Mouse (Mus musculus): Measurements from ENCODE around the gene Iars2. TPM values are rescaled to one million over a fixed set of nuclear protein-coding genes. Genes with fewer than 3 reads are reported as not detected.

Gene Iars2
- polyA plus RNA-seq, 1 experiment from 2014 or later: 20.2 TPM

DNA sequence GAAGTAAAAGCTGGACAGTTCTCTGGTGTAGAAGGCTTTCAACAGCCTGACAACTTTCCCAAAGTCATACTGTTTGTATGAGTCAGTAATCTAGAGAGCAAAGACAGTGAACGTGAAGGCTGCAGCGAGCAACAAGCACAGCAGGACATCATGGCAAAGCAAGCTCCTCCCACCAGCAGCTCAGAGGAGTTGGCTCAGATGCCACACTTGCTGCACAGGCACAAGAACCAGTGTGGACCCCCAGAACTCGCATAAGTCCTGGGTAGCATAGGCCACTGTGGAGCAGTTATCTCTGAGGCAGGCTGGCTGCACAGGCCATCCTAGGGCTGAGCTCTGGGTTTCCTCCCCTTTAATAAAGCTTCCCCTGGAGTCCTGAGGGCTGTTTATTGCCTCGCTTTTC, 37.9 kb downstream of the Iars2 start:
- Histone ChIP-seq H3K4me1 (no peaks in the 10 kb centered on the region), H3K4me3 (no peak overlapping the region), H3K9me3 (no peaks in the 10 kb centered on the region), H3K36me3 (replicated peaks) (peaks cover 36% of the 10 kb centered on the region), H3K27me3 (replicated peaks) (no peaks in the 10 kb centered on the region), H3K9ac (no peak overlapping the region), H3K27ac (no peak overlapping the region), H3K4me2 (no peak overlapping the region)
- WGBS: 77% methylated on average over 4 of the region's 4 CpGs
- ATAC-seq (replicated peaks): no peak

DNA sequence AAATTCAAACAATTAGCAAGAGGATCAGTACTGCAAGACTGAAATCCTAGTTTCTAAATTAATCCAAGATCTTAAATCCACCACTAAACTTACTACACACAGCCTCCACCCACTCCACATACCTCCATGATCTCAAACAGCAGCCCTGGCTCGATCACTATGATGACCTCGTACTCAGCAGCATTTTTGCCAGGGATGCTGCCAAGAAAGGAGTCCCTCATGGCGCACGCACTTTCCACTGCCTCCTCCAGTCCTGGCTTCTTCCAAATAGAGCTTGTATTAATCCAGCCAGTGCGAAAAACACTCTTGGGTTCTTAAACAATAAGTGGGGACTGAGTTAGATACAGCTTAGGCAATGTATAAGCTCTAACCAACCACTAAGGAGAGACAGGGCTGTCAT, 40.0 kb downstream of the Iars2 start:
- Histone ChIP-seq H3K4me3 (no peak overlapping the region), H3K27ac (no peak overlapping the region), H3K4me1 (0 out of 2 replicates have a peak, but pooled peaks cover 3% of the 10 kb centered on the region), H3K9ac (no peak overlapping the region), H3K9me3 (no peaks in the 10 kb centered on the region), H3K27me3 (replicated peaks) (no peaks in the 10 kb centered on the region), H3K4me2 (no peak overlapping the region), H3K36me3 (replicated peaks) (peaks cover 40% of the 10 kb centered on the region)
- 90% methylated on average over 5 of the region's 5 CpGs for WGBS
- ATAC-seq (replicated peaks): no peak

DNA sequence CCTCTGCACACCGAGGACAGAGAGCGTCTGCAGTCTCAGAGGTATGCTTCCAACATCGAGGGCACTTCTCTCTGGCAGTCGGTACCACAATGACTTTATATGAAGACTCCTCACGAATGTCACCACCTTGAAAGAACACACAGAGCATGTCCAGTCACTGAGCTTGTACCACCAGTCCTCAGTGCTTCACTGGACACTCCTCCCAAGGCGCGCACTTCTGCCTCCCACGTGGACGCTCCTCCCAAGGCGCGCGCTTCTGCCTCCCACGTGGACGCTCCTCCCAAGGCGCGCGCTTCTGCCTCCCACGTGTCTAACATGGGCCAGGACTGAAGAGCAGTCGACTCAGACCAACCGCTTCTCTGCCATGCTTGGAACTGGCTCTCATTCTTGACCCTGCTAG, 42.1 kb downstream of the Iars2 start:
- 93% methylated on average over 20 of the region's 20 CpGs for WGBS

DNA sequence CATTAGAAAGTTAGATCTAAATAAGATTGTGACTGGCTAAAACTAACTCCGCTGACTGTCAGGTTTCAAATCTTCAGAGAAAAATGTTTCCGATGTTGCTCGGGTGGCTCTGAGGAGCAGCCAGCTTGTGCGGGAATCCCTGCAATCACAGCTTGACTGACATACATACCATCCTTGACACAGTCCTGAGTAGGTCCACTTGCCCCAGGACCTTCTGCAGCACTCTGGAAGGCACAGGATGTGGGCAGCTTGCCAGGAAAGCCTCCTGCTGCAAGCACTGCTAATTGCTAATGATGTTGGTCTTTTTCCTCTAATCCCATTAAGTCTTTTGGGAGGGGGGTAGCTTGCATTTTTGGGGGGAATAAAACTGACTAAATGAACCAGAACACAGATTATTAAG, 44.0 kb downstream of the Iars2 start:
- no peak for ATAC-seq (replicated peaks)
- H3K9me3 ChIP-seq: no peaks in the 10 kb centered on the region
- 0 out of 2 replicates have a peak, but pooled peaks cover 3% of the 10 kb centered on the region for H3K4me1 ChIP-seq
- H3K4me3 ChIP-seq: no peak overlapping the region
- H3K27ac ChIP-seq: no peak overlapping the region
- peaks cover 54% of the 10 kb centered on the region for H3K36me3 ChIP-seq (replicated peaks)
- no peak overlapping the region for H3K9ac ChIP-seq
- no peaks in the 10 kb centered on the region for H3K27me3 ChIP-seq (replicated peaks)
- 74% methylated on average over 4 of the region's 4 CpGs for WGBS
- no peak overlapping the region for H3K4me2 ChIP-seq

More for the DNA sequence above, 42.1 kb downstream of the Iars2 start:
- 0 out of 2 replicates have a peak, but pooled peaks cover 3% of the 10 kb centered on the region for H3K4me1 ChIP-seq
- no peak overlapping the region for H3K9ac ChIP-seq
- H3K9me3 ChIP-seq: no peaks in the 10 kb centered on the region
- no peak for ATAC-seq (replicated peaks)
- H3K4me2 ChIP-seq: no peak overlapping the region
- H3K4me3 ChIP-seq: no peak overlapping the region
- H3K27ac ChIP-seq: no peak overlapping the region
- peaks cover 43% of the 10 kb centered on the region for H3K36me3 ChIP-seq (replicated peaks)
- H3K27me3 ChIP-seq (replicated peaks): no peaks in the 10 kb centered on the region

DNA sequence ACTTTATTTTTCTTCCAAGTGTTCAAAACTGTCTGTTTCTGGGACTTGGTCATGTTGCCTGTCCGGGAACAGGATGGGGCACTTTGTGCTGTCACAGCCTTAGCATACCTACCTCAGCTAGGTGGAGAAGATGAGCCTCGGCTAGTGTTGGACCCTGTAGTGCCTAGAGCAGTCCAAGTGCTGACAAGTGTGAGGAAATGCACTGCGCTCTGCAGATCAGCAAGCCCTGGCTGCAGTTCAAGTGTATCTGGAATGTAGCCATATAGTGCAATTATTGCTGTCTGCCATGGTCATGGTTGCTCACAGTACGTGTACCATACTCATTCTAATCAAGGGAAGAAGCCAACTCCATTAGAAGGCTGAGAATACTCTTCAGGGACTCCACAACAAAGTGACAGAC, 44.5 kb downstream of the Iars2 start:
- Histone ChIP-seq H3K4me2 (no peak overlapping the region), H3K4me3 (no peak overlapping the region), H3K9ac (no peak overlapping the region), H3K9me3 (no peaks in the 10 kb centered on the region), H3K27me3 (replicated peaks) (no peaks in the 10 kb centered on the region), H3K36me3 (replicated peaks) (peaks cover 56% of the 10 kb centered on the region), H3K4me1 (0 out of 2 replicates have a peak, but pooled peaks cover 3% of the 10 kb centered on the region), H3K27ac (no peak overlapping the region)
- 75% methylated on average over 4 of the region's 4 CpGs for WGBS
- no peak; the same call in 1 of the 2 replicates for ATAC-seq (replicated peaks)

DNA sequence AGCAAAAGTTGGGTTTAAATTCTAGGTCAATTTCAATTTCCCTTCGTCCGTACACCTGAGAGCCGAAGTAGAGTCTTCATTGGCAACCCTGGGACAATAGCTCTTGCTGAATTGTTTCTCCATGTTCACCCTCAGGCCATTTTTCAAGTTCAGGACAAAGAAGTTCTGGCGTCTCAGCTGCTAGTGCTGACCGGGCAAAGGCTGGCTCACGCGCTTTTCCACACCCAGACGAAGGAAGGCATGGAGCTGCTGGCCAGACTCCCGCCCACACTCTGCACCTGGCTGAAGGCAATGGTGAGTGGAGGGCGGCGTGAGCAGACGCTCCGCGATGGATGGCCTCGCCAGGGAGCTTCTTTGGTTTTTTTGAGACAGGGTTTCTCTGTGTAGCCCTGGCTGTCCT, 45.9 kb downstream of the Iars2 start:
- Histone ChIP-seq H3K4me1 (0 out of 2 replicates have a peak, but pooled peaks cover 3% of the 10 kb centered on the region), H3K4me2 (no peak overlapping the region), H3K27me3 (replicated peaks) (no peaks in the 10 kb centered on the region), H3K9me3 (no peaks in the 10 kb centered on the region), H3K36me3 (replicated peaks) (peaks cover 68% of the 10 kb centered on the region), H3K9ac (no peak overlapping the region), H3K27ac (no peak overlapping the region), H3K4me3 (no peak overlapping the region)
- WGBS: 97% methylated on average over 15 of the region's 15 CpGs
- ATAC-seq (replicated peaks): no peak

DNA sequence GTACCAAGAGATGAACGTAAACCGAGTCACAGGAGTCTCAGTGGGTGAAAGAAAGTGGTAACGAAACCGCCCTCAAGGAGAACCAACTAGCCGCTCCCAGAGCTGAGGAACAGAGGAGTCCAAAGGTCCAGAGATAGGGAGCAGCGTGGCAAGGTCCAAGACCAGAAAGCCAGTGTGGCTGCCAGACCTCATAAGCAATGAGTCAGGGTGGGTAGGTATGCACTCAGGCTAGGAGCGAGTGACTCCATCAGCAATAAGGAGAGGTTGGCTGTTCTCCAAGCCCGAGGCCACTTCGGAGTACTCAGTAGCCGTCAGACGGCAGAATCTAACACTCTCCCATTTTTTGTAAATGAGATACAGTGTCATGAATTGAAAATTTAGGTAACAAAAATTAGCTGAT, 46.4 kb downstream of the Iars2 start:
- H3K36me3 ChIP-seq (replicated peaks): peaks cover 70% of the 10 kb centered on the region
- H3K27ac ChIP-seq: no peak overlapping the region
- no peak for ATAC-seq (replicated peaks)
- H3K9ac ChIP-seq: no peak overlapping the region
- H3K4me3 ChIP-seq: no peak overlapping the region
- WGBS: 96% methylated on average over 11 of the region's 11 CpGs
- H3K9me3 ChIP-seq: no peaks in the 10 kb centered on the region
- H3K4me1 ChIP-seq: 0 out of 2 replicates have a peak, but pooled peaks cover 3% of the 10 kb centered on the region
- no peak overlapping the region for H3K4me2 ChIP-seq
- H3K27me3 ChIP-seq (replicated peaks): no peaks in the 10 kb centered on the region

DNA sequence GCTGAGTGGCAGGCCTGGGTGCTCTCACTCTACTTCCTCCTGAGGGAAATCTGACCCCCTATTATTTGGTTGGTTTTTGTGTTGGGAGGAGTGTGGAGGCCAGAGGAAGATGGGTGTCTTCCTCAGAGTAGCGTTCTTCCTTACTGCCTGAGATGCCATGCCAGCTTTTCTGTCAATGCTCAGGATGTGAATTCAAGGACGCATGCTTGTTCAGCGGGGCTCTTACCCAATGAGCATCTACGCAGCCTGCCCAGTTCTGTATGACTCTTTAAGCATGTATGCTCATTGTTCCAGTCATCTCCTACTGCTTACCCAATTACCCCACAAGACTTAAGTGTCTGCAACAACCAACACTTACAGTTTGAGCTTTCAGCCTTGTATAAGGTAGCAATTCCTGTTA, 48.6 kb downstream of the Iars2 start:
- H3K4me2 ChIP-seq: no peak overlapping the region
- H3K27me3 ChIP-seq (replicated peaks): no peaks in the 10 kb centered on the region
- no peaks in the 10 kb centered on the region for H3K9me3 ChIP-seq
- no peak overlapping the region for H3K27ac ChIP-seq
- 0 out of 2 replicates have a peak, but pooled peaks cover 3% of the 10 kb centered on the region for H3K4me1 ChIP-seq
- no peak for ATAC-seq (replicated peaks)
- WGBS: 96% methylated on average over 4 of the region's 4 CpGs
- H3K36me3 ChIP-seq (replicated peaks): peaks cover 67% of the 10 kb centered on the region
- H3K9ac ChIP-seq: no peak overlapping the region
- no peak overlapping the region for H3K4me3 ChIP-seq

DNA sequence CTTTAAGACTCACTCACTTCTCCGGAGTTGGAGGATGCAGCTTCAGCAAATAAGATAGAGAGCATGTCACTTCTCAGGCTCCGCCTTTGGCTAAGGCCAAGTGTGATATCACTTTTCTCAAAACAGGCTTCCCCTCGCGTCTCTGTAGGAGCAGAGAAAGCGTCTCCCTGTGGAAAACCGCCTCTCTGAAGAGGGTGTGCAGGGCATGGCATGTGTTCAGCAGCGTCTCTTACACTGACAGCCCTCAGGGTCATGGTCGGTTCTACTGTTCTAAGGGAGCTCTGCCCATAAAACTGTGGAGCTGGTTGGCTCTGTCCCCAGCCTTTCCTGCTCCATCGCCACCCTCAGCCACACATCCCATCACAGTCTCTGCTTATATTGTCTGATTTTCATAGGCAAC, 49.9 kb downstream of the Iars2 start:
- Histone ChIP-seq H3K4me3 (no peak overlapping the region), H3K4me2 (no peak overlapping the region), H3K27ac (no peak overlapping the region), H3K27me3 (replicated peaks) (no peaks in the 10 kb centered on the region), H3K9ac (no peak overlapping the region), H3K36me3 (replicated peaks) (peaks cover 65% of the 10 kb centered on the region), H3K9me3 (no peaks in the 10 kb centered on the region), H3K4me1 (no peaks in the 10 kb centered on the region)
- WGBS: 92% methylated on average over 9 of the region's 9 CpGs
- ATAC-seq (replicated peaks): no peak

DNA sequence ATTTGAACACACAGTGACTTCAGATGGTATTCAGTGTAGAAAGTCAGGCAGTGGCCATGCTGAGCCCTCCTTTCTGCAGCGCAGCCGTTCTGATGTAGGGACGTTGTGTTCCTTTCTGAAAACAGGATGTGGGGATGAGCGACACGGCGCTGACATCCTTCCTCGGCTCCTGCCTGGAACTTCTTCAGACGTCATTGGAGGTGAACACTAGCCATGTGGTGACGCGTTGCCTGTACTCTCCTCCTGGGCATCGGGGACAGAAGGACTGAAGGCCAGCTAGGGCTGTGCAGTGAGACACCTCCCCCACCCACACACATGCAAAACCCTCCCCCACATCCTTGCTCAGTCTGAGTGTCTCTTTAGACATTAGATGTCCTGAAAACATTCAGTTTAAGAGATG, 52.2 kb downstream of the Iars2 start:
- no peaks in the 10 kb centered on the region for H3K9me3 ChIP-seq
- H3K4me2 ChIP-seq: no peak overlapping the region
- H3K9ac ChIP-seq: no peak overlapping the region
- H3K4me1 ChIP-seq: no peaks in the 10 kb centered on the region
- ATAC-seq (replicated peaks): no peak
- H3K36me3 ChIP-seq (replicated peaks): peaks cover 60% of the 10 kb centered on the region
- no peak overlapping the region for H3K4me3 ChIP-seq
- no peak overlapping the region for H3K27ac ChIP-seq
- 94% methylated on average over 11 of the region's 11 CpGs for WGBS
- no peaks in the 10 kb centered on the region for H3K27me3 ChIP-seq (replicated peaks)

DNA sequence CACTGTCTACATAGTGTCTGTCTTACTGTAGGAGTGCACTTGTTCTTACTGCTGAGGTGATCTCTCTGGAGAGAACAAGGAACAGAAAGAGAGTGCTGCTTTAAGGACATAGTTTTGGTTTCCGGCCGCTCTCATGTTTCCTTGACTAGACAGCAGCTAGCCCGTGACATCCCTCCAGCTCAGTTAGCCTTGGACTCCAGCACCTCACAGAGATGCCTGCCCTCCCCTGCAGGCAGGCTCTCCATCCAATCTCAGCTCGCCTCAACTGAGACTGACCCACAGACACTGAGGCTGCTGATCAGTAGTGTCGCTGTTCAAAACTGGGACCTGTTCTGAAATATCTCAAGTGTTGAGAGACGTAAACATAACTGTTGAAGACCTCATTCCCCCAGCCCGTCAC, 53.2 kb downstream of the Iars2 start:
- Histone ChIP-seq H3K4me1 (no peaks in the 10 kb centered on the region), H3K9me3 (no peaks in the 10 kb centered on the region), H3K4me2 (no peak overlapping the region), H3K27me3 (replicated peaks) (no peaks in the 10 kb centered on the region), H3K27ac (no peak overlapping the region), H3K4me3 (no peak overlapping the region), H3K36me3 (replicated peaks) (peaks cover 62% of the 10 kb centered on the region), H3K9ac (no peak overlapping the region)
- WGBS: 92% methylated on average over 7 of the region's 7 CpGs
- ATAC-seq (replicated peaks): no peak

DNA sequence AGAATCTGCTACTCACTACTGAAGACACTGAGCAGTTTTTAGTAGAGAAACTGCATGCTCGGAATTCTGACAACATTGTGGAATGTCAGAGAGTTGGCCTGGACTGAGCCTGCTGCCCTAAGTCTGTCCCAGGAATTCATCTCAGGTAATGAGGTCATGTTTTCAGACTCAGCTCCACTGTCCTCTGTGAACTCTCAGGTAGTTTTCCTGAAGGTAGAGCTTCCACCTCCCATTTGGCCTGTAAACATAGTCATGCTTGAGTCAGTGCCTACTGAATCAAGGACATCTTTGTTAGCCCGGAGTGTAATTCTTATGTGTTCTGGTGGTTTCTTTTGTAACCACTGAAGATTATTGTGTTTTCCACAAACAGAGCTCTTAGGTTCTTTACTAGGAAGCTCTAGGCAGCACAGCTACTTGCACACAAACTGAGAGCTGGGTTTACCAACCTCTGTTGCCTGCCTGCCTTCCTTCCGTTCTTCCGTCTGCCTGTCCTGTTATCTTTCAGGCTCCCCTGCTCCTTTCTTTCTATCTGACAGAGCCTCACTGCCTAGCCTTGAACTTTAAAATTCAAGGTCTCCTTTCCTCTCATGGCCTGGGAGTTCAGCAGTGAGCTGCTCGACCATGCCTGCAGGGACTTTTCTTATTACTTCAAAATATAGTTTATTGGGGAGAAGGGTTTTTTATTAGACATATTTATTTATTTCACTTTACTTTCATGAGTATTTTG, 54.2 kb downstream of the Iars2 start:
- Histone ChIP-seq H3K36me3 (replicated peaks) (peaks cover 58% of the 10 kb centered on the region), H3K4me1 (no peaks in the 10 kb centered on the region), H3K4me2 (no peak overlapping the region), H3K27ac (no peak overlapping the region), H3K9ac (no peak overlapping the region), H3K4me3 (no peak overlapping the region), H3K9me3 (no peaks in the 10 kb centered on the region), H3K27me3 (replicated peaks) (no peaks in the 10 kb centered on the region)
- WGBS: 84% methylated on average over 5 of the region's 5 CpGs
- no peak for ATAC-seq (replicated peaks)

DNA sequence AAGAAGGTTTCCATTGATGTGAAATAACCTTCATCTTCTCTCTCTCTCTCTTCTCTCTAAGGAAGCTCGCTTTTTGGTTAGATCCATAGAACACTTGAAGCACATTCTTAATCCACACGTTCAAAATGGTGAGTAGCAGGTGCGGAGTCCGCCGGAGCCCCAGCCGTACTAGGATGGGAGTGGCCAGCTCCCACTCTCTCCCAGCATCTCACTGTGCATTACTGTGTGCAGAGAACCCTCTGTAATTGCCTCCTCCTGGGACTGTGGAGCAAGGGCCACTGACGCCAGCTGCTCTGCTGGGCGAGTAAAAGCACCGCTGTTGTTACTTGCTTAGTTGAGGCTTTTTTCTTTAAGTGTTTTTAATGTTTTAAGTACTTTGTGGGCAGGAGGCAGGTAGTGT, 57.8 kb downstream of the Iars2 start:
- no peak overlapping the region for H3K9ac ChIP-seq
- no peak for ATAC-seq (replicated peaks)
- no peak overlapping the region for H3K4me3 ChIP-seq
- peaks cover 47% of the 10 kb centered on the region for H3K36me3 ChIP-seq (replicated peaks)
- no peaks in the 10 kb centered on the region for H3K4me1 ChIP-seq
- WGBS: 89% methylated on average over 9 of the region's 9 CpGs
- H3K27ac ChIP-seq: no peak overlapping the region
- H3K27me3 ChIP-seq (replicated peaks): no peaks in the 10 kb centered on the region
- no peaks in the 10 kb centered on the region for H3K9me3 ChIP-seq
- no peak overlapping the region for H3K4me2 ChIP-seq
